Mouse (Mus musculus) heart, adult 2 months (tissue): Measurements from ENCODE around the gene Nfatc2.

Source experiments
- CTCF ChIP-seq: fragments of 200-600 bp; IDR thresholded peaks from 2 replicates; pipeline ENCODE4 v1.8.1; 2022; ENCODE audit warnings: antibody characterized with exemption, mild to moderate bottlenecking, moderate library complexity
- POLR2A ChIP-seq: fragments of 200-500 bp; IDR thresholded peaks from 2 replicates; pipeline ENCODE4 v1.6.1; 2011; ENCODE audit warnings: mild to moderate bottlenecking, low read depth, low read length, control low read depth; ENCODE audit not compliant: insufficient read depth

DNA sequence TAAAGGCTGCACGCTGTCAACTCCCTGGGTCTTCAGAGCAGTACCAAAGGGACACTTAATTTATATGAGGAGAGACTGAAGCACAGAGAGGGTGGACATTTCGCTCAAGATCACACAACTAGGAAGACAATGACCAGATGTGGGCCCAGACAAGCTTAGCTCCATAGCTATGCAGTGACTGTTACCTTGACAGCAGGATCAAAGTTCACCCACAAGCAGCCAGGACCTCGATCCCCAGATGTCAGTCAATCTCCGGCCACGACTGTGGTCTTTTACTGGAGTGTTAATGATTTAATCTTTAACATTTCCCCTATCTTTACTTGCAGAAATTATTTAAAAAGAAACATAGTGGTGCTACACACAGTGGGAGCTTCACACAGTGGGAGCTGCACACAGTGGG lies 49.1 kb downstream of the Nfatc2 start:
- TF ChIP-seq POLR2A (no peak), CTCF (no peak)
